Comparison of ENCODE assay signal across 20 mouse cellular contexts in the genomic region with DNA sequence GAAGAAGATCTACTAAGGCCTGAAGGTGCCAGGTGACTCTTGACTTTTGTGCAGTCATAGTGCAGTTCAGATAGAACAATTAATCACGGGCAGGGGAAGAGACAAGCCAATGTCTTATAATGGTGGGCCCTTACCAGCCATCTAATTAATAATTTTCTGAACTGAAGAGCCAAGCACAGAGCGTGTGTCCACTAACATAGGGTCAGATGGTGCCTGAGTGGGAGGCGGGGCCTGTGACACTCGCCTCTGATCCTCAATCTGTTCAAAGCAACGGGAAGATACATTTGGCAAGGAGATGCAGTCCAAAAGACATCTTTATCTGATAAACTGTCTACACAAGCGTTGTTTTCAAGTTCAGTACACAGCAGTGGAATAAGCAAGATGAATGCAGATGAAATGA.
"Had no signal": no experiment of that assay in that cellular context is flagged by ENCODE, and none has a peak within 500 bp of the region (broad histone marks: within the 10 kb centered on the region; RNA-seq: fewer than 3 reads in every experiment).

No protein-coding gene starts in this region.

- H3K4me3 ChIP-seq: limb, embryonic 15.5 days; neural tube, embryonic 12.5 days; neural tube, embryonic 15.5 days had no signal

- H3K9me3 ChIP-seq: limb, embryonic 12.5 days; limb, embryonic 15.5 days; neural tube, embryonic 12.5 days; neural tube, embryonic 15.5 days had no signal

- H3K4me2 ChIP-seq: limb, embryonic 15.5 days; liver, embryonic 11.5 days; lung, embryonic 14.5 days; neural tube, embryonic 12.5 days had no signal

- H3K27me3 ChIP-seq: limb, embryonic 12.5 days; limb, embryonic 15.5 days; neural tube, embryonic 12.5 days; neural tube, embryonic 15.5 days had no signal

- H3K36me3 ChIP-seq: limb, embryonic 12.5 days; limb, embryonic 15.5 days; neural tube, embryonic 12.5 days; neural tube, embryonic 15.5 days had no signal

- DNase-seq: kidney, adult 9 months; kidney, postnatal 14 days; kidney, postnatal 4 days; liver, postnatal 0 days; lung, embryonic 14.5 days; right cerebral cortex, adult 18-20 months; right cerebral cortex, postnatal 14 days; right cerebral cortex, postnatal 4 days; thymus, adult 2 months; thymus, postnatal 14 days; thymus, postnatal 4 days had no signal

- H3K27ac ChIP-seq: limb, embryonic 12.5 days; limb, embryonic 15.5 days; liver, embryonic 14.5 days; macrophage; neural tube, embryonic 12.5 days; neural tube, embryonic 15.5 days; stomach, postnatal 0 days had no signal

- H3K9ac ChIP-seq: limb, embryonic 12.5 days; limb, embryonic 15.5 days; liver, embryonic 14.5 days; liver, postnatal 0 days; lung, embryonic 14.5 days; neural tube, embryonic 12.5 days; neural tube, embryonic 15.5 days had no signal

- H3K4me1 ChIP-seq: limb, embryonic 12.5 days; limb, embryonic 15.5 days; neural tube, embryonic 12.5 days had no signal

- ATAC-seq: liver, postnatal 0 days; lung, postnatal 0 days had no signal
